Mouse (Mus musculus) urinary bladder, postnatal 36 days (tissue): Measurements from ENCODE around the gene Calcb.

Source experiments
- DNase-seq, 2 experiments: peaks; one replicate each; pipeline ENCODE4 v3.0.0; 2022; ENCODE audit warnings: low spot score in 2 of 2, mixed read lengths in 1 of 2

Gene Calcb

GRCm38 (mm10) chr7:114753471-114753870 lies 35.0 kb downstream of the Calcb start:
- DNase-seq, result no peak

DNA sequence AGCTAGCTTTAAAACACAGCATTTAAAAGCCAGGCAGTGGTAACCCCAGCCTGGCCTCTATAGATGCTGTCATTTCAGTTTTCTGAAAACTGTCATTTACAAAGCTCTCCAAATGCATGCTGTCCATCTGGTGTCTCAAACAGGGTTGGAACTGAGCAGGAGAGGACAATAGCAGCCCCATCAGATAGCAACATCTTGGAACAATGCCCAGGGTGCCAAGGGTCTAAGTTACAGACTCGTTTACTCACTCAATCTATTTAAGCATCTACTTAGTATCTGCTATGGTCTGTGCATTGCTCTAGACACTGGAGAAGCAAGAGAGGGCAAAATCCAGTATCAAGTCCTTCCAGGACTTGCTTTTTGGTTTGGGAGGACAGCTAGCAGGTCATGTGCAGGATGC lies 35.8 kb downstream of the Calcb start:
- DNase-seq, result no peak

- DNase-seq, result no peak
Measured at GRCm38 (mm10) chr7:114754626-114755025, 36.2 kb downstream of the Calcb start.

DNA sequence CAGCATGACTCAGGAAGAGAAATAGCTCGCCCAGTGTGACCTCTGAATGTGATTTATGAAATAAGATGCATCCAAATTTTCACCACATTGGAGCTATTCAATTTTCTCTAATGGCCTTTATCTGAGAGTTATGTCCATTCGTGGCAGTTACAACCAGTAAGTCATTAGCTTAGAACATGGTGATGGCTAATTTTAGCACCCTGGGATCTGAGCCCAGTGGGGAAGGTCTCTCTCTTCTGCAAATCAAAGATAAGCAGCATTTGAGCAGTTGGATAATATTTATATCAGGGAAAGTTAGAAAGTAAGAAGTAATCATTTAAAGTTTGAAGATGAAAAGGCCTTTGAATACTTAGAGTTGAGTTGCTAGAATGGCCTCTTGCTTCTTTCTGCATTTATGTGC lies 44.2 kb downstream of the Calcb start:
- no peak for DNase-seq

GRCm38 (mm10) chr7:114765273-114765672 lies 46.8 kb downstream of the Calcb start:
- DNase-seq, result no peak

DNA sequence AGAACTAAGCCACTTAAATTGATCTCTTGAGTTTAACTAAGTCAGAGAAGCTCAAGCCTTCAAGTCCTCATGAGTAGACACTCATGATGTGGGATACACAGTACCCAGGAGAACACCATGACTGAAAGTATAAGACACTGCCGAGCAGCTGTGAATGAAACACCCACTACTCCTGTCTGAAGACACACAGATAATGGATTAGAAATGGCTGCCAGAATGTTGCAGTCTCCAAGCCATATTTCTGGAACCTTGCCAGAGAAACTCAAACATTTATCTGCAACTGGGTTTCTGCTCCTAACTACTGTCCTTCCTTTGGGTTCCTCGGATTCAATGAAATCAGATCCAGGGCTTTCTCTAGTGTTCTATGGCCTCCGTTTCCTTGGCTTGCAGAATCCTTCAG lies 48.1 kb downstream of the Calcb start:
- no peak for DNase-seq

DNA sequence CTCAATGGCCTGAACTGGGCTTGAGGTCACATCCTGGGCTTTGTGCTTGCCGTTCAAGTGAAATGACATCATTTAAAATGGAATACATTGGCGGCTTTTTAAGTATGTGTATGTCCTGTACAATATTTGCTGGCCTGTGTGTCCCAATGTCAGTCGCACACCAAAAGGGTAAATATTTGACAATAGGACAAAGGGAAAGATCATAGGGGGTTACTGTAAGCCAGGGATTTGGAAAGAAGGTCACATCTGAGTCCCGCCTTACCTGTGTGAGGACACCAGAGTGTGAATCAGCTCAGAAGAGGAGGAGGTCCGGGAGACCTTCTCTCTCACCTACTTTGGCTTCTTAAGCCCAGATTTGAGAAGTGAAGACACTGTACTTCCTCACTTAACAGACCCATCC lies 50.1 kb downstream of the Calcb start:
- no peak for DNase-seq

- no peak for DNase-seq
Measured at GRCm38 (mm10) chr7:114769041-114769440, 50.6 kb downstream of the Calcb start.

GRCm38 (mm10) chr7:114770586-114770985 lies 52.1 kb downstream of the Calcb start:
- DNase-seq, result no peak

- no peak for DNase-seq
Measured at GRCm38 (mm10) chr7:114771801-114772200, 53.4 kb downstream of the Calcb start.
